Mouse (Mus musculus): ENCODE data around the gene Peli2. TPM values are rescaled to one million over a fixed set of nuclear protein-coding genes. Genes with fewer than 3 reads are reported as not detected.
A peak's percentile ranks its signal among the peaks of the same experiment; 100 is the strongest.
"Not testable (repeated sequence)": the region's sequence is repeated elsewhere in the genome, so short reads cannot be mapped to it uniquely, and the experiment has no call there.

The Peli2 gene
- total RNA-seq (2021) = 10 to 100 TPM; 17.2 to 20.3 TPM
- 8.1 and 10.1 TPM in 2 replicates for polyA plus RNA-seq (2012; rRNA removed)
- long read RNA-seq, full-length matches to known transcripts = 4 of 4 reads
- long read RNA-seq, partial matches to known transcripts = 0 of 4 reads
- long read RNA-seq, other reads (novel, unspliced or antisense) = 0 of 4 reads

DNA sequence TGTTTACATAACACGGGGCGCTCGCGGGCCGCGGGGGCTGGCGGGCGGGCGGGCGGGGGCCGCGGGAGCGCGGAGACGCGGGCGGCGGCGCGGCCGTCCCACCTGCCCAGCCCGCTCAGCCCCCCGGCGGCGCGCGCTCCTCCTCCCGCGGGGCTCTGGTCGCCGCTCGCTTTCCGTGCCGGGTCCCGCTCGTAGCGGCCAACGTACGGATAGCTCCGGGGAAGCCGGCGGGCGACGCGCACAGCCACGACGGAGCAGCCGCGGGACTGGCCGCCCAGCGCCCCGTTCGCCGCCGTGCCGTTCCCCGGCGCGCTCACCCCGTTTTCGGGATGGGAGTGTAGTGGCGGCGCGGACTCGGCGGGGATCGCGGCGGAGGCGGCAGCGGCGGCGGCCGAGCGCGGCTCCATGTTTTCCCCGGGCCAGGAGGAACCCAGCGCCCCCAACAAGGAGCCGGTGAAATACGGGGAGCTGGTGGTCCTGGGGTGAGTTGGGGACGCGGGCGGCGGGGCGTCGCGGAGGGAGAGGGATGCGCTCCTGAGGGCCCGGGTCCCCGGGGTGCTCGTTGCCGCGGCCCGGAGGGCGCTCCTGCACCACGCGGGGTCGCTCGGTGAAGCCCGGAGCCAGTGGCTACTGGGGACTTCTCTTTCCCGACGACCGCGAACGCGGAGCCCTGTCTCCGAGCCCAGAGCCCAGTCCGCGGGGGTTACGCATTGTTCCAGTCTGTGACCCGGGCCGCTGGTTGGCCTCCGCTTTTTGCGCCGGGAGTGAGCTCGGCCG lies at the start of gene Peli2:
Gene Peli2 (plus strand): TSS at position 72 of the 777 bp plus-strand sequence.
- Histone ChIP-seq H3K79me2 (replicated peaks; ENCODE audit: control insufficient read depth, insufficient read depth, low read length) (peaks cover 1% of the 10 kb centered on the region), H3K36me3 (ENCODE audit: control insufficient read depth, insufficient read depth, low read length) (no peaks in the 10 kb centered on the region), H3K9ac (ENCODE audit: low read depth, low read length) (peak within 1 kb of the TSS; percentile 98), H3K4me1 (ENCODE audit: control insufficient read depth, insufficient read depth, low read length) (peaks cover 6% of the 10 kb centered on the region), H3K4me3 (peak within 1 kb of the TSS; percentile 65), H3K27ac (peak within 1 kb of the TSS; percentile 91), H3K27me3 (ENCODE audit: control insufficient read depth, insufficient read depth, low read length) (no peaks in the 10 kb centered on the region)
- TF ChIP-seq EP300 (IDR thresholded peaks at IDR 0.05; ENCODE audit: insufficient read depth, low read depth, low read length) (no peak), POLR2A (IDR thresholded peaks at IDR 0.05; ENCODE audit: insufficient read depth, low read depth, low read length) (no peak), CTCF (IDR thresholded peaks at IDR 0.05) (peak; percentile 59)
- intact Hi-C loops (cut with DNase I) = loop anchor here (5.0 kb wide), 3 partner anchors 81 to 236 kb away; no protein-coding TSS in a partner anchor
- under 1% methylated on average over 116 of the region's 117 CpGs for WGBS
- DNase-seq = peak; percentile 85 to 86

DNA sequence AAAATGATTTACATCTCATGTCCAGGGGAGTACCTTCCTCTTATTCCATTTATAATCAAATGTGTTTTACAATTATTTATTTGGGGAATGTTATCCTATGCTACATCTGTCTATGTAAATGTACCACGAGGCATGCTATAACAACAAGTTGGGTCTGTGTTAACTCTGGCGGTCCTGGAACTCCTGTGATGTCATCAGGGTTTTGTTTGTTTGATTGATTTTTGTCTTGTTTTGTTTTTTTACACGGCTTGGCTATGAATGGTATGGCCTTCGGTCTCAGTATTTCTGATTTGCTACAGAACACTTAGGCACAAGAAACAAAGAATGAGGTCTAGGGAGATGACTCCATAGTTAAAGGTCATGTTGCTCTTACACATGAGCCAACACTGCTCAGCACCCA lies 48.5 kb upstream of the Peli2 start:
- TF ChIP-seq POLR2A (IDR thresholded peaks at IDR 0.05; ENCODE audit: insufficient read depth, low read depth, low read length) (no peak), CTCF (IDR thresholded peaks at IDR 0.05) (no peak), EP300 (IDR thresholded peaks at IDR 0.05; ENCODE audit: insufficient read depth, low read depth, low read length) (no peak)
- no peak overlapping the region for H3K9ac ChIP-seq (ENCODE audit: low read depth, low read length)
- H3K79me2 ChIP-seq (replicated peaks; ENCODE audit: control insufficient read depth, insufficient read depth, low read length) = no peaks in the 10 kb centered on the region
- H3K4me3 ChIP-seq = no peak overlapping the region
- WGBS = 85% methylated on average over 4 of the region's 4 CpGs
- H3K4me1 ChIP-seq (ENCODE audit: control insufficient read depth, insufficient read depth, low read length) = peaks cover 3% of the 10 kb centered on the region
- H3K36me3 ChIP-seq (ENCODE audit: control insufficient read depth, insufficient read depth, low read length) = peaks cover 2% of the 10 kb centered on the region; the same call in 1 of the 2 replicates
- H3K27ac ChIP-seq = no peak overlapping the region
- no peaks in the 10 kb centered on the region for H3K27me3 ChIP-seq (ENCODE audit: control insufficient read depth, insufficient read depth, low read length)
- DNase-seq = no peak
- intact Hi-C loops (cut with DNase I) = loop anchor here (10.0 kb wide), 1 partner anchor 317 kb away; no protein-coding TSS in a partner anchor

DNA sequence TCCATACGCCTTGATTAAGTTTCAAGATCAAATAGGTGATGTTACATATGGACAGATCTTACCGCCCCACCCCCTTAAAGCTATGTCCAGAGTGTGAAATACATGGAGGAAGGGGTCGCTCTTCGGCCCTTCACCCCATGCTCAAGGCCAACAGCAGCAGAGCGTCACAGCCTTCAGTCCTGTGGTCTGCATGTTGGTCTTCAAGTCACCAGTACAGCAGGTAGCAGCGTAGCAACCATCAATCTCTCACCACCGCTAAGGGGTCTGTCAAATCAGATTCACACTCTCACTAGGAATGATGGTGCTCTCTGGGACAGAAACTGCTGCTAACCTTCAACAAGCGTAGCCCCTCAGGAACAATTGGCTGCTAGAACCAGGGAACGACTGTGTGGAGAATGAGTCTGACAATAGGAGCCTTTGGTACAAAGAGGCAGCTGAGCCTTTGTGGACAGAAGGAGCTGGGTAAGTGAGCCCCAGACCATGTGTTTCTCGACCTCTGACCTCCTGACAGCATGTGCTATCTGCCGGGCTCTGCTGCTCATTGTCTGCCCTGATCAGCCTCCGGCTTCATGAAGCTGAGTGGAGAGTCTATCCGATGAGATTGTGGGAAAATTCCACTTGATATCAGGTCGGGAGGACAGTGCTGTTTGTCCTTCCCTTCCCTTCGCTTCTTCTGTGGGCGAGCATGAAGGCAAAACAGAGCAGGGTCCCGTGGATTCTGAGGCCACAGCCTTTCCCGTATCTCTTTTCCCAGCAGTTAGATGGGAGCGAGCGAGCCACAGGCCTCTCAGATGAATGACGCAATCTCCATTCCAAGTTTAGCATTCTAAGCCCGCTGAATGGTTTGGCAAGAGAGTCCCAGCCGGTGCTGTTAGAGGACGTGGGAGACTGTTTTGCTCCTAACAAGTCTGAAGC lies 47.1 kb upstream of the Peli2 start:
- WGBS = 34% methylated on average over 24 of the region's 24 CpGs

DNA sequence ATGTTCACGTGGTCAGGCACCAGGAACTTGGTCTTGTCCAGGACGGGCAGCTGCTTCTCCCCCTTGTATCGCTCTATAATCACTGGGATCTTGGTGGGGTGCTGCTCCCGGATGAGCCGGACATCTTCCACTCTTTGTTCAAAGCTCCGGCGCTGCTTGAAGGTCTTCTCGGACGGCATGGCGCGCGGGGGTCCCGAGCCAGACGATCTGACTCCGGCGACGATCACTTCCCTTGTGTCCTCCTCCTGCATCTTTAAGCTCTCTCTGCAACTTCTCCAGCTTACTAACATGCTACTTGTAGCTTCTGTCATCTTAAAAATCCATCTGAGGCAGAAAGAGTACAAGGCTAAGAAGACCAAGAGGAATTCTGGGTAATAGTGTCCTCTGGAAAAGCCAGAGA lies 41.0 kb upstream of the Peli2 start:
- not testable (repeated sequence) for H3K9ac ChIP-seq (ENCODE audit: low read depth, low read length); H3K79me2 ChIP-seq (replicated peaks; ENCODE audit: control insufficient read depth, insufficient read depth, low read length); H3K27me3 ChIP-seq (ENCODE audit: control insufficient read depth, insufficient read depth, low read length); H3K36me3 ChIP-seq (ENCODE audit: control insufficient read depth, insufficient read depth, low read length); H3K4me1 ChIP-seq (ENCODE audit: control insufficient read depth, insufficient read depth, low read length); H3K4me3 ChIP-seq; DNase-seq; H3K27ac ChIP-seq
- intact Hi-C loops (cut with DNase I) = loop anchor here (10.0 kb wide), 1 partner anchor 325 kb away; no protein-coding TSS in a partner anchor
- 92% methylated on average over 17 of the region's 17 CpGs for WGBS

More for the DNA sequence above, 47.1 kb upstream of the Peli2 start:
- TF ChIP-seq CTCF (IDR thresholded peaks at IDR 0.05) (no peak), EP300 (IDR thresholded peaks at IDR 0.05; ENCODE audit: insufficient read depth, low read depth, low read length) (no peak), POLR2A (IDR thresholded peaks at IDR 0.05; ENCODE audit: insufficient read depth, low read depth, low read length) (no peak)
- peaks cover 3% of the 10 kb centered on the region for H3K4me1 ChIP-seq (ENCODE audit: control insufficient read depth, insufficient read depth, low read length)
- H3K36me3 ChIP-seq (ENCODE audit: control insufficient read depth, insufficient read depth, low read length) = peaks cover 2% of the 10 kb centered on the region; the same call in 1 of the 2 replicates
- peak; percentile 51 to 73 for DNase-seq
- H3K27me3 ChIP-seq (ENCODE audit: control insufficient read depth, insufficient read depth, low read length) = no peaks in the 10 kb centered on the region
- H3K79me2 ChIP-seq (replicated peaks; ENCODE audit: control insufficient read depth, insufficient read depth, low read length) = no peaks in the 10 kb centered on the region
- H3K9ac ChIP-seq (ENCODE audit: low read depth, low read length) = no peak overlapping the region
- intact Hi-C loops (cut with DNase I) = loop anchor here (10.0 kb wide), 1 partner anchor 319 kb away; no protein-coding TSS in a partner anchor
- no peak overlapping the region for H3K4me3 ChIP-seq
- H3K27ac ChIP-seq = peak overlapping the region; percentile 57

DNA sequence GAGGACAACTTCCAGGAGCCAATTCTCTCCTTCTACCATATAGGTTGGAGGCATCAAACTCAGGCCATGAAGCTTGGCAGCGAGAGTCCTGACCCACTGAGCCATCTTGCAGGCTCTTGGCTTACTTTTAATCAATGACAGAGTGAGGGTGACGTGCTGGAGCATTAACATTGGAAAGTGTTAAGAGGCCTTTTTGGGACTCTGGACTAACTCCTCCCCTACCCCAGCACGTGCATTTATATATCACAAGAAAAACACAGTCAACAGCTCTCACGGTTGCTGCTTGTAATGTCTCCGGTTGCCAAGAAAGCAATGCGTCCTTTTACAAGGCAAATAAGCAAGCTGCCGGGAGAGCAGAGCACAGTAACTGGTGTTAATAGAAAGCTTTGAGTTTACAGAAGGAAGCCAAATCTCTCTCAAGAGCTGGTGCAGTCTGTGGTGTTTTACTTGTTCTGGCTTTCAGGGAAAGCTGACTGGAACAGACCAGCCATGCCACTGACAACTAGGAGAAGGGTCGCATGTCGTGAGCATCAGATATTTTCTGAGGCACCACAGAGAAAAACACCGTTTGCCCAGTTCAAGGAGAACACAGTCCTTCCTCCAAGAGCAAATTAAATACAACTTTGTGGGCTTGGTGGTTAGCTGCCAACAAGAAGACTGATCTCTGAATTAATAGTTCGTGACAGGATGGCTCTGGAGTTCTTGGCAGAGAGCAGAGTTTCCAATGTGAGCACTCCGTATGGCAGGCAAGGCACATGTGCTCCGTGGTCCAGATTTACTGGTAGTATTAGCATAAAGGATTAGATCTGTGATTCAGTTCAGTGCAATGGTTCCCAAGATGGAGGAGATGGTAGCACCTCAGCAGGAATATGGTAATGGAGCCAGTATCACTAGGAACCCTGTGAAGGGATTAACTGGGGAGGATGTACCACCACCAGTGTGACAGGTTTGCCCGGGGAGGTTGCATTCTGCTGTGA lies 36.5 kb upstream of the Peli2 start:
- Histone ChIP-seq H3K79me2 (replicated peaks; ENCODE audit: control insufficient read depth, insufficient read depth, low read length) (no peaks in the 10 kb centered on the region), H3K27me3 (ENCODE audit: control insufficient read depth, insufficient read depth, low read length) (no peaks in the 10 kb centered on the region), H3K4me3 (no peak overlapping the region), H3K36me3 (ENCODE audit: control insufficient read depth, insufficient read depth, low read length) (no peaks in the 10 kb centered on the region), H3K9ac (ENCODE audit: low read depth, low read length) (no peak overlapping the region), H3K4me1 (ENCODE audit: control insufficient read depth, insufficient read depth, low read length) (no peaks in the 10 kb centered on the region), H3K27ac (no peak overlapping the region)
- TF ChIP-seq POLR2A (IDR thresholded peaks at IDR 0.05; ENCODE audit: insufficient read depth, low read depth, low read length) = no peak
- no peak for TF ChIP-seq CTCF (IDR thresholded peaks at IDR 0.05)
- TF ChIP-seq EP300 (IDR thresholded peaks at IDR 0.05; ENCODE audit: insufficient read depth, low read depth, low read length) = no peak
- intact Hi-C loops (cut with DNase I) = loop anchor here (10.0 kb wide), 1 partner anchor 59 kb away; no protein-coding TSS in a partner anchor
- no peak for DNase-seq
- WGBS = 35% methylated on average over 14 of the region's 14 CpGs

Data from heart, adult 2 months (tissue).